Mouse (Mus musculus): ENCODE measurements around the gene Llgl2.

The Llgl2 gene

GRCm38 (mm10) chr11:115903384-115904230, 79.8 kb downstream of the Llgl2 start:
- DNase-seq (ENCODE audit: low read depth, low spot score): no peak

- no peak for DNase-seq (ENCODE audit: low read depth, low spot score)
Observed at GRCm38 (mm10) chr11:115904231-115904955, 80.5 kb downstream of the Llgl2 start.

All from forelimb bud, embryonic 11.5 days (tissue).